Mouse (Mus musculus) spleen, adult 2 months (tissue): Measurements from ENCODE around the gene Maml3.

Source experiments
- CTCF ChIP-seq: fragments of 200-500 bp; IDR thresholded peaks from 2 replicates; pipeline ENCODE4 v1.5.1; 2011; ENCODE audit warnings: mild to moderate bottlenecking, inconsistent platforms; ENCODE audit not compliant: insufficient read depth, insufficient read length, insufficient replicate concordance; ENCODE audit errors: extremely low read depth
- POLR2A ChIP-seq: fragments of 200-500 bp; IDR thresholded peaks from 2 replicates; pipeline ENCODE4 v1.6.1; 2011; ENCODE audit warnings: low read depth, low read length, inconsistent platforms

DNA sequence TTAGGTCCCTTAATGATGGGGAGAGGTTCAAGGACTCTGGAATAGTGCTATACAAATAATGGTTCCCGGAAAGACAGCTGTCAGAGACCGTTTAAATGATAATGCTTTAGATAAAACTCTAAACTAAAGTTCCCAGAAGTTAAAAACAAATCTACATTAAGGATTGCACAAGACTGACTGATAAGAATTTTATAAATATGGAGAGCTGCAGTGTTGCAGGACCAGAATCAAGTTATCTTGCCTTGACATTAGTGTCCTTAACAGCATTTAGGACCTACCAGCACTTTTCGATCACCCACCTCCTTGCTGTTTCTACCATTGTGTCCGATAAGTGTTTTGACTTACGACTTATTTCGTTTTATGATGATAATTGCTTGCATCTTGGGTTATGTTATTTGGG lies 466.6 kb downstream of the Maml3 start:
- TF ChIP-seq CTCF (no peak), POLR2A (no peak)
